Mouse (Mus musculus) lung, adult 18-20 months (tissue): Measurements from ENCODE around the gene Cabp7.

Source experiments
- DNase-seq, 2 experiments: peaks; one replicate each; pipeline ENCODE4 v3.0.0; 2022; ENCODE audit warnings: mixed read lengths in 2 of 2

Cabp7 gene

GRCm38 (mm10) chr11:4700726-4701125 lies 45.9 kb downstream of the Cabp7 start:
- DNase-seq, result no peak

DNA sequence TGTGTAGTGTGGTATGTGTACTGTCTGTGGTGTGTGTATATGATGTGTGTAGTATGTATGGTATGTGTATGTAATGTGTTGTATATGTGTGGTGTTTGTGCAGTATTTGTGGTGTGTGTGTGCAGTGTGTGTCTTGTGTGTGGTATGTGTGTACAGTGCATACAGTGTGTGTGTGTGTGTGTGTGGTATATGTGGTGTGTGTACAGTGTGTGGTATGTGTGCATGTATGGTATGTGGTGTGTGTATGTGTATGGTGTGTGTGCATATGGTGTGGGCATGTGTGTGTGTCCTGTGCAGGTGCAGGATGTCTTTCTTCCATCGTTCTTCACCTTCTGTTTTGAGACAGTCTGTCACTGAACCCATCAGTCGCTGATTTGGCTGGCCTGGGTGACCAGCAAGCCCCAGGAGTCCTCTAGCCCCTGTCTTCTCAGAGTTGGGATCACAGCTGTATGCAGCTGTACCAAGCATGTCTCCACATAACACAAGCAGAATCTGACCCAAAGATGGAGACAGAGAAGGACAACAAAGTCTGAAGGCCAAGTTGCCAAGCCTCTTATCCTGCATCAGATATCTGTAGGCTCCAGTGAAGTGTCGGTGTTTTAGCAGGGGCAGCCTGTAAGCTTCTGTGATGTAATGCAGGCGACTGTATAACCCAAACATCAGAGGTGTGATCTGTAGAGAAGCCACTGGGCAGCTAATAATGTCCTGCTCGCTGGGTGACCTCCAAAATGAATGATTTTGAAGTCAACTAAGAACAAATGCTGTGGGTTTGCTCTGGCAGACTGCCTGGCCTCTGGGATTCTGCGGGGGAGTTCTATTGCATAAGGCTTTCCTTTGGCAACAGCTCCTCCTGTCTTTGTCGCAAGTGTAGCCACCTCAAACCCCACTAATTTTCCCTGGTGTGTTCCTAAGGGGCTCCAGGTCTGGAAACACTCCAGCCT lies 49.3 kb downstream of the Cabp7 start:
- peak; percentile 79 to 87 for DNase-seq

- no peak for DNase-seq
Observed at GRCm38 (mm10) chr11:4692162-4692561, 54.4 kb downstream of the Cabp7 start.

GRCm38 (mm10) chr11:4691213-4691612 lies 55.4 kb downstream of the Cabp7 start:
- no peak for DNase-seq

- DNase-seq, result no peak
Observed at GRCm38 (mm10) chr11:4690353-4690752, 56.2 kb downstream of the Cabp7 start.

- DNase-seq, result peak in 1 of 2 experiments; percentile 31
Observed at GRCm38 (mm10) chr11:4688632-4689380, 57.8 kb downstream of the Cabp7 start.

GRCm38 (mm10) chr11:4687874-4688273 lies 58.7 kb downstream of the Cabp7 start:
- no peak for DNase-seq

DNA sequence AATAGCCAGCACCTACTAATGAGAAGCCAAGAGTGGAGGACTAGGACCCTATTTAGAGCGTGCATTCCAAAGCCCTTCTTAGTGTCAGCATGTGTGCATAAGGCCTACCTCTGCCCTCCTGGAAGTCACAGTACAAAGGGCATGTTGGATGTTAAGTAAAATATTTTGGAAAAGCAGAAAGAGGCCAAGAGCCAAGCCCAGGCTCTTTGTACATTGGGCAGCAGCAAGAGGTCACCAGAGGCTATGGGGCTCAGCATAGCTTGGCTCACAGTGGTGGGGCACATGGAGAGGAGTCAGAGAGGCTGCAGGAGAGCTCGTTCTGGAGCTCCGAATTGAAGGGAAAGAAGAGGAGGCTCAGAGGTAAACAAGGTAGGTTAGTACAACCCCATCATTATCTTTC lies 59.6 kb downstream of the Cabp7 start:
- no peak for DNase-seq
